Mouse (Mus musculus): ENCODE data around the gene Tamm41. TPM values are rescaled to one million over a fixed set of nuclear protein-coding genes. Genes with fewer than 3 reads are reported as not detected.

The Tamm41 gene
- polyA plus RNA-seq, 1 experiment from 2014 or later: 72.8 TPM

Other genes with a start within 250 kb of the Tamm41 start
- gene Vgll4, start 67.9 kb downstream of the Tamm41 start, polyA plus RNA-seq (2014; fragmentation: Nextera tagmentation; extraction: Ambion mirVana): 62.0 and 62.3 TPM in 2 replicates
- gene Syn2, start 97.0 kb upstream of the Tamm41 start, polyA plus RNA-seq (2014; fragmentation: Nextera tagmentation; extraction: Ambion mirVana): 5.5 and 8.2 TPM in 2 replicates
- not detected in 2 replicates for gene Gm17482, start 189.5 kb upstream of the Tamm41 start, polyA plus RNA-seq (2014; fragmentation: Nextera tagmentation; extraction: Ambion mirVana)
- 0.18 and 0.41 TPM in 2 replicates for gene Timp4, start 214.3 kb upstream of the Tamm41 start, polyA plus RNA-seq (2014; fragmentation: Nextera tagmentation; extraction: Ambion mirVana)